Mouse (Mus musculus) neural tube, embryonic 13.5 days (tissue): ENCODE measurements around the gene Josd1. TPM values are rescaled to one million over a fixed set of nuclear protein-coding genes. Genes with fewer than 3 reads are reported as not detected.
"Not testable (repeated sequence)": the region's sequence is repeated elsewhere in the genome, so short reads cannot be mapped to it uniquely, and the experiment has no call there.

Experiments used
- ATAC-seq: fragments of 200-750 bp; cut with Nextera tagmentation; 2 replicates; pipeline ENCODE4 v1.8.0; 2017; ENCODE audit warnings: low read depth, mild to moderate bottlenecking, moderate TSS enrichment, moderate library complexity
- H3K27ac ChIP-seq: fragments of 300-500 bp; sonication (generic); replicated peaks from 2 replicates; pipeline ENCODE4 v1.5.1; 2015; ENCODE audit warnings: moderate library complexity, mild to moderate bottlenecking, inconsistent platforms
- H3K27me3 ChIP-seq: fragments of 300-500 bp; sonication (generic); 2 replicates; pipeline ENCODE4 v1.6.1; 2015; ENCODE audit warnings: mild to moderate bottlenecking, inconsistent platforms
- H3K36me3 ChIP-seq: fragments of 300-500 bp; sonication (generic); 2 replicates; pipeline ENCODE4 v1.6.1; 2015; ENCODE audit warnings: mild to moderate bottlenecking, inconsistent platforms
- H3K4me1 ChIP-seq: fragments of 300-500 bp; sonication (generic); replicated peaks from 2 replicates; pipeline ENCODE4 v1.6.1; 2015; ENCODE audit warnings: inconsistent platforms
- H3K4me2 ChIP-seq: fragments of 300-500 bp; sonication (generic); 2 replicates; pipeline ENCODE4 v1.6.1; 2015; ENCODE audit warnings: inconsistent platforms, mild to moderate bottlenecking, moderate library complexity
- H3K4me3 ChIP-seq: fragments of 300-500 bp; sonication (generic); 2 replicates; pipeline ENCODE4 v1.5.1; 2015; ENCODE audit warnings: mild to moderate bottlenecking, inconsistent platforms
- H3K9ac ChIP-seq: fragments of 300-500 bp; sonication (generic); 2 replicates; pipeline ENCODE4 v1.6.1; 2015; ENCODE audit warnings: moderate library complexity, mild to moderate bottlenecking, inconsistent platforms
- H3K9me3 ChIP-seq: fragments of 300-500 bp; sonication (generic); 2 replicates; pipeline ENCODE4 v1.6.1; 2016; ENCODE audit warnings: inconsistent platforms
- WGBS: fragments of 180-500 bp; shearing (Covaris S2); methylation state at CpG from one replicate; pipeline ENCODE4 v1.1.7; 2015; 5-methylcytosine and 5-hydroxymethylcytosine counted together
- polyA plus RNA-seq: library from polyadenylated mRNA; unstranded; fragments of >200 nt; fragmentation: Nextera tagmentation; extraction: Ambion mirVana; gene quantifications from 2 replicates; pipeline ENCODE4 v1.2.1, GENCODE M21; 2015

The Josd1 gene
- polyA plus RNA-seq, 1 experiment from 2014 or later = 20.9 TPM

DNA sequence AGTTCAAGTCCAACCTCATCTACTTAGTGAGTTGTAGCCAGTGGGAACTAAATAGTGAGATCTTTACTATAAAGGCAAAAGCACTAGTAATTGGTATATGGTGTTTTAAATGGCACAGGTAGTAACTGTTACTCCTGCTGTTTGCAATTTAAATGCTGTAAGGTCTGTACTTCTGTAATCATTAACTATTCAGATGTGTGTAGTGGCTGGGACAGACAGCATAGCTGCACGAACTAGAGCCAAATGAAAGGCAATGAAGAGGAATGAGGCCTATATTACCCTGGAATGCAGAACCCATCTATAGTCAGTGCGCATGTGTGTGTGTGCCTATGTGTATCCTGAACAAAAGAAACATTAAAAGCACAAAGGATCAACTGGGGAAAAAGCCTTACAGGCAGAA, 9.8 kb downstream of the Josd1 start:
- H3K4me2 ChIP-seq = no peak overlapping the region
- WGBS = 83% methylated on average over 2 of the region's 2 CpGs
- peaks cover 17% of the 10 kb centered on the region for H3K4me1 ChIP-seq
- H3K27ac ChIP-seq = no peak overlapping the region
- no peak overlapping the region for H3K4me3 ChIP-seq
- ATAC-seq = no peak
- no peak overlapping the region for H3K9ac ChIP-seq
- H3K9me3 ChIP-seq = no peaks in the 10 kb centered on the region
- H3K27me3 ChIP-seq = no peaks in the 10 kb centered on the region
- H3K36me3 ChIP-seq = peaks cover 45% of the 10 kb centered on the region

DNA sequence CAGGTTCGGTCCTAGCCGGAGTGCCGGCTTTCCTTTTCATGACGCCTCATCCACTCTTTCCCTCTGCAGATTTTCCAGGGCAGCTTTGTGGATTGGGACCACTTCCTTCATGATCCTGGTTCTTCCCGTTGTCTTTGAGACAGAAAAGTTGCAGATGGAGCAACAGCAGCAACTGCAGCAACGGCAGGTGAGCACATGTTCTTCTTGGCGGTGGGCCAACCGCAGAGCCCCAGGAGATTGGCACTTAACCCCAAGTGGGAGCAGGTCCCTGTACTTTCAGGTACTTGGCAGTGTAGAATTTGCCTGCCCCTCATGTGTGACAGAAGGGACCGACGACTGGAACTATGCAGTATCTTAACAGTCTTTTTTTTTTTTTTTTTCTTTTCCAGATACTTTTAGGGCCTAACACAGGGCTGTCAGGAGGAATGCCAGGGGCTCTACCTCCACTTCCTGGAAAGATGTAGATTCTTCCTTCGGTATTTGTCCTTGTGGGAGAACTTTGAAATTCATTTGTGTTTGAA, 15.8 kb downstream of the Josd1 start:
- WGBS = 87% methylated on average over 11 of the region's 11 CpGs
- H3K9me3 ChIP-seq, H3K4me1 ChIP-seq, ATAC-seq, H3K27me3 ChIP-seq, H3K27ac ChIP-seq: not testable (repeated sequence)
- H3K9ac ChIP-seq = 0 out of 2 replicates have a peak overlapping the region, but pooled peaks have one; percentile 38
- peaks cover 54% of the 10 kb centered on the region for H3K36me3 ChIP-seq
- peak overlapping the region; percentile 84 for H3K4me3 ChIP-seq
- H3K4me2 ChIP-seq = peak overlapping the region; percentile 84

GRCm38 (mm10) chr15:79670972-79671299, 16.8 kb downstream of the Josd1 start:
- peak; percentile 52 for ATAC-seq
- Histone ChIP-seq H3K27ac (0 out of 2 replicates have a peak overlapping the region, but pooled peaks have one; percentile 56), H3K4me1 (peaks cover 7% of the 10 kb centered on the region), H3K9ac (peak overlapping the region; percentile 88), H3K4me2 (peak overlapping the region; percentile 84), H3K4me3 (peak overlapping the region; percentile 84), H3K9me3 (no peaks in the 10 kb centered on the region), H3K36me3 (peaks cover 54% of the 10 kb centered on the region), H3K27me3 (no peaks in the 10 kb centered on the region)
- WGBS = under 1% methylated on average over 37 of the region's 37 CpGs

GRCm38 (mm10) chr15:79670249-79670971, 17.3 kb downstream of the Josd1 start, which contains the start of gene Tomm22:
Tomm22 (plus strand) TSS chr15:79670861.
- Histone ChIP-seq H3K27me3 (no peaks in the 10 kb centered on the region), H3K4me3 (peak within 1 kb of the TSS; percentile 84), H3K9ac (peak within 1 kb of the TSS; percentile 88), H3K27ac (0 out of 2 replicates have a peak within 1 kb of the TSS, but pooled peaks have one; percentile 56), H3K36me3 (peaks cover 55% of the 10 kb centered on the region), H3K4me2 (peak within 1 kb of the TSS; percentile 84), H3K4me1 (peaks cover 7% of the 10 kb centered on the region), H3K9me3 (no peaks in the 10 kb centered on the region)
- 20% methylated on average over 32 of the region's 33 CpGs for WGBS
- peak; percentile 96 for ATAC-seq

DNA sequence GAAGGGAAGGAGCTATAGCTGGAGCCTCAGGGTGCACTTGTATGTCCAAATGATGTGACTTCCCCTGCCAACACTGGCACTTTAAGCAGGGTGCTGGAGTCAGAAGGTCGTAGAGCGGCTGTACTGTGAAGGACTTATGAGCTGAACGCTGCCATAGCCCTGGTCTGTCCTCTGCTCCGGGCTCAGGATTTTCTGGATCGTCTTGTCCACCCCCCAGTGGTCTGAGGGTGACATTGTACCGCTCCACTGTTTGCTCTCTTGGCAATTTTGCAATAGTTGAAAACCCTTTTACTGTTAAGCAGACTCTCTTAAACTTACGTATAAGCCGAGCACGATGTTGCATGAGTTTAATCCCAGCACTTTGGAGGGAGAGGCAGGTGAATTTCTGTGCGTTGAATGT, 18.5 kb downstream of the Josd1 start:
- Histone ChIP-seq H3K27me3 (no peaks in the 10 kb centered on the region), H3K9me3 (no peaks in the 10 kb centered on the region), H3K4me3 (no peak overlapping the region), H3K9ac (no peak overlapping the region), H3K4me2 (no peak overlapping the region), H3K36me3 (peaks cover 46% of the 10 kb centered on the region), H3K27ac (no peak overlapping the region), H3K4me1 (peaks cover 7% of the 10 kb centered on the region)
- 79% methylated on average over 10 of the region's 10 CpGs for WGBS
- no peak for ATAC-seq

- Histone ChIP-seq H3K4me2 (no peak overlapping the region), H3K4me1 (peaks cover 5% of the 10 kb centered on the region), H3K9me3 (no peaks in the 10 kb centered on the region), H3K27ac (no peak overlapping the region), H3K4me3 (no peak overlapping the region), H3K27me3 (no peaks in the 10 kb centered on the region), H3K9ac (no peak overlapping the region), H3K36me3 (peaks cover 49% of the 10 kb centered on the region)
- 89% methylated on average over 8 of the region's 8 CpGs for WGBS
- no peak for ATAC-seq
These were observed 23.1 kb downstream of the Josd1 start for GRCm38 (mm10) chr15:79664666-79665065.

DNA sequence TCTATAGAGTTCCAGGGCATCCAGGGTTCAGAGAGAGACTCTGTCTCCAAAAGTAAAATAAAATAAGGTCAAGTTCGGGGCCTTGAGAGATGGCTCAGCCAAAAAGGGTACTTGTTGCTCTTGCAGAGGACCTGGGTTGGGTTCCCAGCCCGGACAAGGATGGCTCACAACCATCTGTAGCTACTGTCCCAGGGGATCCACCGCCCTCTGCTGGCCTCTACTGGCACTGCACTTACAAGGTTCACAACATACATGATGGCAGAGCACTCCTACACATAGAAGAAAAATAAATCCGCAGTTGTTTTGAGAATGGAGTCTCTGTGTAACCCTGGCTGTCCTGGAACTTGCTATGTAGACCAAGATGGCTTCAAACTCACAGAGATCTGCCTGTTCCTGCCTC, 25.9 kb downstream of the Josd1 start:
- Histone ChIP-seq H3K36me3 (peaks cover 40% of the 10 kb centered on the region), H3K27ac (no peak overlapping the region), H3K4me2 (no peak overlapping the region), H3K4me3 (no peak overlapping the region), H3K9ac (no peak overlapping the region), H3K4me1 (peaks cover 15% of the 10 kb centered on the region), H3K9me3 (no peaks in the 10 kb centered on the region), H3K27me3 (no peaks in the 10 kb centered on the region)
- ATAC-seq = no peak
- WGBS = 67% methylated on average over 4 of the region's 4 CpGs

- Histone ChIP-seq H3K4me2 (peak within 1 kb of the TSS; percentile 85), H3K9me3 (no peaks in the 10 kb centered on the region), H3K9ac (peak within 1 kb of the TSS; percentile 92), H3K27me3 (no peaks in the 10 kb centered on the region), H3K4me3 (peak within 1 kb of the TSS; percentile 96), H3K36me3 (peaks cover 25% of the 10 kb centered on the region), H3K27ac (peak within 1 kb of the TSS; percentile 97), H3K4me1 (peaks cover 25% of the 10 kb centered on the region)
- under 1% methylated on average over 55 of the region's 55 CpGs for WGBS
- ATAC-seq = peak; percentile 81
These were observed 29.0 kb downstream of the Josd1 start, which contains the start of the genes Fam227a and Cby1 for GRCm38 (mm10) chr15:79658531-79659375. Fam227a (minus strand) TSS chr15:79658956. Cby1 (plus strand) TSS chr15:79659199.

DNA sequence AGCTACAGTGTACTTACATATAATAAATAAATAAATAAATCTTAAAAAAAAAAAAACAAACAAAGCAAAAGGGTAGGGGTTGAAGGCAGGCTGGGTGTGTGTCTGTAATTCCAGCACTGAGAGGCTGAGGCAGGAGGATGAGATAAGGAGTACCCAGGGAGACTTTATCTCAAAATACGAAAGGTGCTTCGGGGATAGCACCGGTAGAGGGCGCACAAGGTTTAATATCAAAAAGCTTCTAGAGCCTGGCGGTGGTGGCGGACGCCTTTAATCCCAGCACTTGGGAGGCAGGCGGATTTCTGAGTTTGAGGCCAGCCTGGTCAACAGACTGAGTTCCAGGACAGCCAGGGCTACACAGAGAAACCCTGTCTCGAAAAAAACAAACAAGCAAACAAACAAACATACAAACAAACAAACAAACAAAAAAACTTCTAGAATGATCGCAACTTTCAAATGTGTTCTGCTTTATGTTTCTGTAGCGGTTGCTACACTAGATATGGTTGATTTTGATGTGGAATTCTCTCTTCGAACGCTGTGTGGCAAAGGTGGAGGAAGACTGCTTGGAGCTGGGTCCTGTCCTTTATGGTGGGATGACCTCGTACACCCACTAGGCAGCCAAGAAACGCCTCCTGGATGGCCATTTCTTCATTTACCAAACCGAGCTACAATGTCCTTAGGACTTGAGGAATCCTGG, 29.7 kb downstream of the Josd1 start:
- 4% methylated on average over 16 of the region's 16 CpGs for WGBS
- no peaks in the 10 kb centered on the region for H3K27me3 ChIP-seq
- no peak; the same call in 1 of the 2 replicates for ATAC-seq

GRCm38 (mm10) chr15:79656451-79656850, 31.3 kb downstream of the Josd1 start:
- no peak overlapping the region for H3K4me2 ChIP-seq
- 0 out of 2 replicates have a peak overlapping the region, but pooled peaks have one; percentile 5 for H3K27ac ChIP-seq
- no peaks in the 10 kb centered on the region for H3K27me3 ChIP-seq
- ATAC-seq = no peak
- peaks cover 13% of the 10 kb centered on the region for H3K36me3 ChIP-seq
- H3K9ac ChIP-seq = peak overlapping the region; percentile 34; the same call in 1 of the 2 replicates
- 77% methylated on average over 14 of the region's 14 CpGs for WGBS
- no peaks in the 10 kb centered on the region for H3K9me3 ChIP-seq
- no peak overlapping the region for H3K4me3 ChIP-seq
- H3K4me1 ChIP-seq = peaks cover 25% of the 10 kb centered on the region

More for the DNA sequence above, 29.7 kb downstream of the Josd1 start:
- Histone ChIP-seq H3K4me3 (peak overlapping the region; percentile 96), H3K36me3 (peaks cover 19% of the 10 kb centered on the region), H3K27ac (peak overlapping the region; percentile 97), H3K9ac (peak overlapping the region; percentile 92), H3K4me2 (peak overlapping the region; percentile 85), H3K4me1 (peaks cover 25% of the 10 kb centered on the region), H3K9me3 (no peaks in the 10 kb centered on the region)

DNA sequence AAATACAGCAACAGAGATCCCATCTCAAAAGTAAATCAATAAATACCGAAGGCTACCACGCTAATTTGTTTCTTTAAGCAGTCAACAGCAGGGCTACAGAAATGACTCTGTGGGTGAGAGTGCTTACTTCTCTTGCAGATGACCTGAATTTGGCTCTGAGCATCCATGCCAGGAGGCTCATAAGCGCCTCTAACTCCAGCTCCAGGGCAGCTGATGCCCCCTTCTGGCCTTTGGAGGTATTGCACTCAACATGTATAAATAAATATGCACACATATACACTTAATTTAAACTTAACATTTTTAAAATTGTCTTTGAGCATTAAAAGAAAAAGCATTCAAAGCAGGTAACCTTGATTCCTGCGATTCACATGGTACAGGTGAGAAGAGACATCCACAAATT, 36.2 kb downstream of the Josd1 start:
- no peak overlapping the region for H3K4me2 ChIP-seq
- no peak overlapping the region for H3K27ac ChIP-seq
- H3K27me3 ChIP-seq = no peaks in the 10 kb centered on the region
- WGBS = 76% methylated on average over 4 of the region's 4 CpGs
- H3K9ac ChIP-seq = no peak overlapping the region
- H3K4me1 ChIP-seq = peaks cover 6% of the 10 kb centered on the region
- peaks cover 53% of the 10 kb centered on the region for H3K36me3 ChIP-seq
- ATAC-seq = no peak
- H3K9me3 ChIP-seq = no peaks in the 10 kb centered on the region
- no peak overlapping the region for H3K4me3 ChIP-seq
